Mouse (Mus musculus) bone marrow, adult 2 months (tissue): Measurements from ENCODE around the gene Chrm3.

Source experiments
- CTCF ChIP-seq: fragments of 200-500 bp; IDR thresholded peaks from 2 replicates; pipeline ENCODE4 v1.5.1; 2011; ENCODE audit warnings: low read length, control low read depth; ENCODE audit not compliant: control insufficient read depth, insufficient read depth
- POLR2A ChIP-seq: fragments of 200-500 bp; IDR thresholded peaks from 2 replicates; pipeline ENCODE4 v1.6.1; 2011; ENCODE audit warnings: low read depth, mild to moderate bottlenecking, control low read depth, low read length, borderline replicate concordance; ENCODE audit not compliant: control insufficient read depth

DNA sequence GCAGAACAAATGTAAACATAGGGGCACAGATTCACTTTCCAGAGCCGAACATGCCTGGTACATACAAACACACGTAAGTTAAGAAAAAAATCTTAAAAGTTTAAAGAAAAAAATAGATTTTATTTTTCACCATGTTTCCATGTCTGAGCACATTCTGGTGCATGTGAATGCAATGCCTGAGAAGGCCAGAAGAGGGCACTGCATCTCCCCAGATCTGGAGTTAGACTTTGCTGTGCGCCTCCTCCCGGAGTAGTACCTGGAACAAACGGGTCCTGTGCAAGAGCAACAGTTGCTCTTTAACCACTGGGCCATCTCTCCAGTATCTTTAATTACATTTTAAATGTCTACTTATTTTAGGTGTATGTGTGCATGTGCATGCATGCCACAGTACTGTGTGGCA, 534.4 kb downstream of the Chrm3 start:
- TF ChIP-seq CTCF (peak; percentile 65), POLR2A (no peak)
